Mouse (Mus musculus) CD4-positive, CD25-positive, alpha-beta regulatory T cell, adult 2 months (primary cell): ENCODE data around the gene Ilf2.

Source experiments
- DNase-seq: peaks from one replicate; pipeline ENCODE4 v3.0.0-alpha.2; 2012; ENCODE audit warnings: low read depth, low spot score

The Ilf2 gene

GRCm38 (mm10) chr3:90508950-90509746, 33.2 kb downstream of the Ilf2 start, which contains the start of gene Chtop:
Gene Chtop (minus strand): TSS chr3:90509498.
- DNase-seq, result peak; percentile 100

DNA sequence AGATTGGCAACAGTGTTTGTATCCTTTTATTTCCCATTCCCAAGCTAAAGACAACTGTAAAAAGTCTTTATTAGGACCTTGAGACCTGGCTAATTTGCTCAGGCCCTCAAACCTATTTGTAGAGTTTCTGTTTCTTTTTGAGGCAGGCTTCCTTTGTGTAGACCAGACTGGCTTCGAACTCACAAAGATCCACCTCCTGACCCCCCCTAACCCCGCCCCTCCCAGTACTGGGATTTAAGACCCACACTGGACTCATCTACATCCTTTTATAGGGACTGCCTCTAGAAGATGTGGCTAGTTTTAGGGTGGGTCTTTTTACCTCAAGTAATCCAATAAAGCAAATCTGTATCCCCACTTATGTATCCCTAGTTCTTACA, 33.8 kb downstream of the Ilf2 start:
- DNase-seq, result no peak

DNA sequence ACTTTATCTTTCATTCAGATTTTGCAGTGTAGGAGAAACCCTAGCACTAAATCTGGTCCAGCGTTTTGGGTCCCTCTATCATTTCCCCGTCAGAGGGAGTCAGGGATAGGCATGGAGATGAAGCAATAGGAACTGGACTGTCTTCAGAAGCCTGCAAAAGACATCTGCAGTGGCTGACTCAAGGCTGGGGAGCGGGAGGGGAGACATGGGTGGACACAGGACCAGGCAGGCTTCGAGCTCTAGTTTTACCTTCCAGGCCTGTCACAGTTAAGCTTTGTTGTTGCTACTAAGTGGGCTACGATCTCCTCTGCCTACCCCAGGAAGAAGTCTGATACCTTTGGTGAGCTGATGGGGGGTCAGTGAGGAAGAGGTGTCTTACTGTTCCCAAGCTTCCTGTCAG, 36.4 kb downstream of the Ilf2 start:
- no peak for DNase-seq

GRCm38 (mm10) chr3:90512948-90513642, 37.2 kb downstream of the Ilf2 start:
- no peak for DNase-seq

- DNase-seq, result peak; percentile 43
Observed at GRCm38 (mm10) chr3:90513796-90514590, 38.1 kb downstream of the Ilf2 start, which contains the start of the genes S100a1 and S100a13. Gene S100a1 (minus strand): TSS chr3:90514392. Gene S100a13 (plus strand): TSS chr3:90514435.

DNA sequence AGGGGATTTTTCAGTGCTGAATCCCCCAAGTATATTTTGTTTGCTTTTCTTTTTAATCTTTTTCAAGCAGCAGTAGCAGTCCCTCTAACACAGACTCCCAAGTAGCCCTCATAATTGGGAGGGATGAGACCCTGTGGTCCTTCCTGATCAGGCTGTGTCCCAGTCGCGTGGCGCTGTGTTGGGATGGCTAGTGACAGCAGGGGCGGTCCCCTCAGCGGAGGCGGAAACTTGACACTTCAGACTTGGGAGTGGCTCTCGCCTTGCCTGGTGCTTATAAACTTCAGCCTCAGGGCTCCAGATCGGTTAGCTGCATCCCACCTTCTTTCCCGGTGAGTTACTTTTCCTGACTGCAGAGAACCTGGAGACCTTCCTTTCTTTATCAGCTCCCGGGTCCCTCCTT, 38.8 kb downstream of the Ilf2 start:
- peak; percentile 75 for DNase-seq

- DNase-seq, result peak; percentile 18
Observed at GRCm38 (mm10) chr3:90515242-90515641, 39.3 kb downstream of the Ilf2 start.

- no peak for DNase-seq
Observed at GRCm38 (mm10) chr3:90515789-90516188, 39.9 kb downstream of the Ilf2 start.

- DNase-seq, result no peak
Observed at GRCm38 (mm10) chr3:90517711-90518110, 41.8 kb downstream of the Ilf2 start.

GRCm38 (mm10) chr3:90525421-90525820, 49.5 kb downstream of the Ilf2 start:
- peak; percentile 71 for DNase-seq

GRCm38 (mm10) chr3:90526076-90526475, 50.1 kb downstream of the Ilf2 start:
- DNase-seq, result no peak

DNA sequence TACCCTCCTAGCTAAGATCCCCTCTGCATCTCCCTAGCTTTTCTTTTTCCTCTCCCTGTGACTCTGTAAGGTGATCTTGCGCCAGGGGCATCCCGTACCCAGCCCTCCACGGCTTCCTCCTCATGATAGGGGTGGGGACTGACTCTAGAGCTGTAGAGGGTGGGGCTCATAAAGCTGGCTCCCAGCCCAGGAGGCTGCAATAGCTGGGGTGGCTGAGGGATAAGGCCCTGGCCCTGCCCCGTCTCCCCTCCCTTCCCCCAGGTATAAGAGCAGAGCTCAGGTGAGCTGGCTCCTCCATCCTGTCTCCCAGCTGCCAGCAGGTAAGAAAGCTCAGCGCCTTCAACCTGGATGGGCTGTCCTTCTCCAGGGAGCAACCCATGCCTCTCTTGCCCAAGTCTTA, 50.7 kb downstream of the Ilf2 start, which contains the start of gene S100a14:
Gene S100a14 (plus strand): TSS at position 277 of the 400 bp plus-strand sequence.
- DNase-seq, result no peak

GRCm38 (mm10) chr3:90527291-90527873, 51.5 kb downstream of the Ilf2 start:
- no peak for DNase-seq

DNA sequence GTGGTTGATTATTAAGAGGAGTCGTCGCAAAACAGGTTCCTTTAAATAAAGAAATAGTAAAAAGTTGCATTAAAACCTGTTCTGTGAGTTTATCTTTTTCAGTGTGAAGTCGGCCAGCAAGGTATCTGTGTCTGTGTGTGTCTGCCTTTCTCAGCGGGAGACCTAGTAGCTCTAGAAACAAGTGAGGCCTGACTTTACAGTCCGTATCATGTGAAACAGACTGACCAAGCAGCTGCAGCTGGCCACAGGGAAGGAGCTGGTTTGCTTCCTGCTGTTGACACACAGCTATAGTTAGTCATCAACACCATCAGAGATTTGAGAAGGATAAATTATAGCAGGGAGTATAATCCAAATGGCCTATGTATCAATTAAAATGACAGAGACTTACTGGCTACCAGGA, 55.8 kb downstream of the Ilf2 start:
- no peak for DNase-seq

DNA sequence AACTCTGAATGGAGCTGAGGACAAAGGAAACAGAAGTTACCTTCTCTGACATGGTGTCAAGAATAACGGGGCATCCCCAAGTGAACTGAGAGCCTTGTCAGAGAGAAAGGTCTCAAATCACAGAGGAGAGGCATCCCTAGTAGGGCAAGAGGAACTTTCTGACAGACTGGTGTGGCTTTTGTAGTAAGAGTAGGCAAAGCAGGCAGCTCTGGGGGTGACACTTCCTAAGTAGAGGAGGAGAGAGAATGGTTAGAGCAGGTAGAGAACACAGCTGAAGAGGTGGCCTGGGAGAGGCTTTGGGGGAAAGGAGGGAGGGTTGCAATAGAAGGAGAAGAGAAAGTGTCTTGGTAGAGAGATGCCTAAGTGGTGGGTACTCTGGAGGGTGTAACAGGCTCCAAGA, 59.5 kb downstream of the Ilf2 start:
- DNase-seq, result no peak

GRCm38 (mm10) chr3:90537141-90537904, 61.4 kb downstream of the Ilf2 start, which contains the start of gene S100a16:
Gene S100a16 (plus strand): TSS chr3:90537254.
- DNase-seq, result no peak

GRCm38 (mm10) chr3:90537905-90538296, 62.0 kb downstream of the Ilf2 start:
- DNase-seq, result no peak
